In genomic region chr5:107078361-107078760, GRCm38 (mm10) we compare ENCODE assay signal across 16 mouse cellular contexts.
DNase-seq lines count a peak whose midpoint lies in the region; ATAC-seq and TF ChIP-seq lines count a peak whose summit lies in the region.
"Had no signal": no experiment of that assay in that cellular context is flagged by ENCODE, and none has a peak within 500 bp of the region (broad histone marks: within the 10 kb centered on the region; RNA-seq: fewer than 3 reads in every experiment).

No protein-coding gene starts in this region.

- 90% methylated on average over 3 of the region's 3 CpGs for WGBS in heart, embryonic 11.5 days (ENCODE audit: insufficient replicate concordance)
- WGBS in heart, adult 2 months = 98% methylated on average over 3 of the region's 3 CpGs
- 96% methylated on average over 3 of the region's 3 CpGs for WGBS in intestine, embryonic 14.5 days
- WGBS in intestine, embryonic 15.5 days = 97% methylated on average over 3 of the region's 3 CpGs

- 0 out of 2 replicates have a peak overlapping the region, but pooled peaks have one; percentile 10 for H3K27ac ChIP-seq in heart, embryonic 11.5 days (ENCODE audit: low read depth, low read length)
- no peak overlapping the region for H3K27ac ChIP-seq in heart, adult 2 months
- H3K27ac ChIP-seq in intestine, embryonic 14.5 days (ENCODE audit: low read depth) = peak overlapping the region; percentile 79; the same call in 1 of the 2 replicates
- H3K27ac ChIP-seq in intestine, embryonic 15.5 days = no peak overlapping the region
- H3K27ac ChIP-seq: embryonic facial prominence, embryonic 12.5 days; forebrain, embryonic 15.5 days; hindbrain, embryonic 15.5 days had no signal

- H3K4me2 ChIP-seq in heart, embryonic 11.5 days = no peak overlapping the region
- no peak overlapping the region for H3K4me2 ChIP-seq in intestine, embryonic 14.5 days (ENCODE audit: low read length)
- H3K4me2 ChIP-seq in intestine, embryonic 15.5 days (replicated peaks) = no peak overlapping the region
- H3K4me2 ChIP-seq: embryonic facial prominence, embryonic 12.5 days; forebrain, embryonic 15.5 days; hindbrain, embryonic 15.5 days had no signal

- no peak for TF ChIP-seq EP300 in heart, adult 2 months (IDR thresholded peaks at IDR 0.05; ENCODE audit: insufficient read depth, low read depth, low read length)

- no peaks in the 10 kb centered on the region for H3K9me3 ChIP-seq in heart, embryonic 11.5 days (replicated peaks; ENCODE audit: control insufficient read depth, low read length)
- H3K9me3 ChIP-seq in intestine, embryonic 14.5 days (ENCODE audit: control insufficient read depth, low read length) = no peaks in the 10 kb centered on the region
- no peaks in the 10 kb centered on the region for H3K9me3 ChIP-seq in intestine, embryonic 15.5 days
- H3K9me3 ChIP-seq: embryonic facial prominence, embryonic 12.5 days; forebrain, embryonic 15.5 days; hindbrain, embryonic 15.5 days had no signal

- H3K36me3 ChIP-seq in heart, embryonic 11.5 days (ENCODE audit: control insufficient read depth, insufficient read depth, low read length) = no peaks in the 10 kb centered on the region
- H3K36me3 ChIP-seq in heart, adult 2 months (ENCODE audit: control insufficient read depth, insufficient read depth, low read length) = no peaks in the 10 kb centered on the region
- H3K36me3 ChIP-seq in intestine, embryonic 14.5 days (ENCODE audit: control insufficient read depth, insufficient read depth, low read length) = no peaks in the 10 kb centered on the region
- no peaks in the 10 kb centered on the region for H3K36me3 ChIP-seq in intestine, embryonic 15.5 days
- H3K36me3 ChIP-seq: embryonic facial prominence, embryonic 12.5 days; forebrain, embryonic 15.5 days; hindbrain, embryonic 15.5 days had no signal

- H3K79me2 ChIP-seq in heart, adult 2 months (replicated peaks; ENCODE audit: control insufficient read depth, insufficient read depth, low read length) = no peaks in the 10 kb centered on the region

- no peak overlapping the region for H3K9ac ChIP-seq in heart, embryonic 11.5 days (ENCODE audit: low read depth, low read length)
- H3K9ac ChIP-seq in heart, adult 2 months (ENCODE audit: low read depth, low read length) = no peak overlapping the region
- H3K9ac ChIP-seq in intestine, embryonic 14.5 days (ENCODE audit: low read length) = no peak overlapping the region
- no peak overlapping the region for H3K9ac ChIP-seq in intestine, embryonic 15.5 days
- H3K9ac ChIP-seq: embryonic facial prominence, embryonic 12.5 days; forebrain, embryonic 15.5 days; hindbrain, embryonic 15.5 days had no signal

- H3K4me1 ChIP-seq in heart, embryonic 11.5 days (ENCODE audit: control insufficient read depth, insufficient read depth, low read length) = peaks cover 19% of the 10 kb centered on the region
- peaks cover 8% of the 10 kb centered on the region for H3K4me1 ChIP-seq in heart, adult 2 months (ENCODE audit: control insufficient read depth, insufficient read depth, low read length)
- peaks cover 31% of the 10 kb centered on the region for H3K4me1 ChIP-seq in intestine, embryonic 14.5 days (replicated peaks; ENCODE audit: control insufficient read depth, insufficient read depth, low read length)
- H3K4me1 ChIP-seq in intestine, embryonic 15.5 days (replicated peaks) = peaks cover 21% of the 10 kb centered on the region

- DNase-seq in heart, adult 2 months = no peak
- no peak for DNase-seq in intestine, embryonic 14.5 days (ENCODE audit: low spot score)
- peak; percentile 40 for DNase-seq in CD4-positive, CD25-positive, alpha-beta regulatory T cell, adult 2 months (ENCODE audit: low read depth, low spot score)
- DNase-seq in naive thymus-derived CD4-positive, alpha-beta T cell, adult 2 months (ENCODE audit: low read depth) = peak; percentile 78
- no peak for DNase-seq in left cerebral cortex, postnatal 25 days (ENCODE audit: low spot score in 2 of 2)
- no peak for DNase-seq in layer of hippocampus, postnatal 36 days
- DNase-seq: cerebellum, adult 2 months; gastrocnemius, postnatal 10 days; kidney, adult 18-20 months had no signal

- TF ChIP-seq POLR2A in heart, adult 2 months (IDR thresholded peaks at IDR 0.05; ENCODE audit: insufficient read depth, low read depth, low read length) = no peak

- ATAC-seq in heart, embryonic 11.5 days (replicated peaks; ENCODE audit: insufficient number of reproducible peaks, low FRiP score, low TSS enrichment) = no peak
- no peak for ATAC-seq in intestine, embryonic 14.5 days (replicated peaks; ENCODE audit: low FRiP score, low TSS enrichment, low read depth)
- ATAC-seq in intestine, embryonic 15.5 days = no peak

- intact Hi-C loops in heart, adult 2 months (cut with DNase I) = no loop called here
- intact Hi-C loops in left cerebral cortex, postnatal 25 days (cut with DNase I) = no loop called here

- no peak overlapping the region for H3K4me3 ChIP-seq in heart, embryonic 11.5 days (ENCODE audit: low read depth, low read length)
- no peak overlapping the region for H3K4me3 ChIP-seq in heart, adult 2 months
- H3K4me3 ChIP-seq in intestine, embryonic 14.5 days (ENCODE audit: low read depth, low read length) = no peak overlapping the region
- H3K4me3 ChIP-seq in intestine, embryonic 15.5 days (replicated peaks) = no peak overlapping the region
- H3K4me3 ChIP-seq: embryonic facial prominence, embryonic 12.5 days; forebrain, embryonic 15.5 days; hindbrain, embryonic 15.5 days had no signal

- H3K27me3 ChIP-seq in heart, embryonic 11.5 days (ENCODE audit: control insufficient read depth, insufficient read depth, low read length) = no peaks in the 10 kb centered on the region
- no peaks in the 10 kb centered on the region for H3K27me3 ChIP-seq in heart, adult 2 months (ENCODE audit: control insufficient read depth, insufficient read depth, low read length)
- H3K27me3 ChIP-seq in intestine, embryonic 14.5 days (replicated peaks; ENCODE audit: control insufficient read depth, insufficient read depth, low read length) = no peaks in the 10 kb centered on the region
- H3K27me3 ChIP-seq in intestine, embryonic 15.5 days (replicated peaks) = no peaks in the 10 kb centered on the region
- H3K27me3 ChIP-seq: CH12.LX; embryonic facial prominence, embryonic 12.5 days; hindbrain, embryonic 15.5 days; Patski had no signal

- TF ChIP-seq CTCF in heart, adult 2 months (IDR thresholded peaks at IDR 0.05) = no peak

Comparison
In these comparisons a context has a peak if more than half of its experiments do, and no peak if none do; other contexts are left out.
1. H3K27ac ChIP-seq: peak in heart, embryonic 11.5 days (single experiment) and intestine, embryonic 14.5 days (single experiment); none in heart, adult 2 months (single experiment) and intestine, embryonic 15.5 days (single experiment).
2. DNase-seq: peak in CD4-positive, CD25-positive, alpha-beta regulatory T cell, adult 2 months (single experiment) and naive thymus-derived CD4-positive, alpha-beta T cell, adult 2 months (single experiment); none in heart, adult 2 months (0 of 2), intestine, embryonic 14.5 days (single experiment), left cerebral cortex, postnatal 25 days (0 of 2) and layer of hippocampus, postnatal 36 days (0 of 2).